Mouse (Mus musculus) brain, embryonic 14.5 days (tissue): ENCODE measurements around the gene Tnpo2. TPM values are rescaled to one million over a fixed set of nuclear protein-coding genes. Genes with fewer than 3 reads are reported as not detected.
A peak's percentile ranks its signal among the peaks of the same experiment; 100 is the strongest.

Source experiments
- DNase-seq: peaks from one replicate; pipeline ENCODE4 v3.0.0-alpha.2; 2011; ENCODE audit warnings: low read depth
- CTCF ChIP-seq: fragments of 200-500 bp; IDR thresholded peaks from 2 replicates; pipeline ENCODE4 v1.5.1; 2012; ENCODE audit warnings: inconsistent platforms, mild to moderate bottlenecking, moderate library complexity, borderline replicate concordance; ENCODE audit not compliant: insufficient read depth, insufficient read length; ENCODE audit errors: extremely low read depth
- POLR2A ChIP-seq: fragments of 200-500 bp; IDR thresholded peaks from 2 replicates; pipeline ENCODE4 v1.6.1; 2012; ENCODE audit warnings: mild to moderate bottlenecking, inconsistent platforms, borderline replicate concordance; ENCODE audit not compliant: poor library complexity, insufficient read depth, insufficient read length, severe bottlenecking; ENCODE audit errors: extremely low read depth
- polyA plus RNA-seq: library from polyadenylated mRNA; depleted of rRNA; stranded (reverse); fragments of >200 nt; gene quantifications from 2 replicates; pipeline ENCODE4 v1.2.3, GENCODE M21; 2012; rRNA removed

Gene Tnpo2
- polyA plus RNA-seq, 1 experiment: 140 TPM

DNA sequence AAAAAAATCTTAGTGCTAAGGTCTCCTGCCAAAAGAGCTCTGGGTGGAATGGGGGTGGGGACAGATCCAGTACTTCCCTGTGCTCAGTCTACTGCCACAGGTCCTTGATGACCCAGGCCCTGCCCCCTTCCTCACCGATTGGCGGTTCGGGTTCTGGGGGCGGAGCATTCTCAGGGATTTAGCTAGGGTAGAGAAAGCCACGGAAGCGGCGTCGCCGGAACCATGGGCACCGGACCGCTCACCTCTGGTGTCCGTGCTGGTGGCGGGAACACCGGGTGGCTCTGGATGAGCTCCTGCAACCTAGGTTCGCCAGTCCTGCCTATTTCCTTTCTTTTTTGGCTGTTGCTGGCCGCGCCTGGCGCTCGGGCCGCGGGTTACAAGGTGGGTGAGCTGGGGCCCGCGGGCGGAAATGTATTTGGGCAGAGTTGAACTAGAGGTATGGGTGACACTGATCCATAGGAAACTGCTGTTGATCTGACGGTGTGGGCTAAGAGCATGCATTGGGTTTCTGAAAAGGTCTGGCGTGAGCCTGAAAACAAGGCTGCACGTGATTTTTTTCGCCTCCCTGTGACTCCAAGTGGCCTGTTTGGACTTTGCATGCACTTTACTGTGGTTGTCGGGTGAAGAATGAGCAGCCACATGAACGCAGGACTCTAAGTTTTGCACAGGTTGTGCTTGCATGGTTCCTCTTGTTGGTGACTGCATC is 46.5 kb downstream of the Tnpo2 start, which contains the start of gene Man2b1:
Gene Man2b1, plus strand, starts transcription at position 163 of the 706 bp plus-strand sequence.
- peak; percentile 87 for DNase-seq
- TF ChIP-seq CTCF (peak; percentile 43; the same call in 1 of the 2 replicates), POLR2A (no peak)

DNA sequence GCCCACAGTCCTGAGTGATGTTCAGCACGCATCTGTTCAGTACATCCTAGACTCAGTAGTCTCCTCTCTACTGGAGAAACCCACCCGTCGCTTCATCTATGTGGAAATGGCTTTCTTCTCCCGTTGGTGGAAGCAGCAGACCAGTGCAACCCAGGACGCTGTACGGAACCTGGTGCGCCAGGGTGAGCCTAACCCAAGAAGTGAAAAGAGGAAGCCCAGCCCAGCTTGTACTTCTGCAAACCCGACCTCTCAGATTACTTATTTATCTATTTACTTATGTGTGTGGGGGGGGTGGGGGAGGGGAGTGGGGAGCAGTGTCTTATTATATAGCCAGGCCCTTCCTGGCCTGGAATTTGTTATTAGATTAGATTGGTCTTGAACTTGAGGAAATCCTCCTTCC is 47.9 kb downstream of the Tnpo2 start:
- no peak for DNase-seq
- no peak for TF ChIP-seq POLR2A
- TF ChIP-seq CTCF: no peak

DNA sequence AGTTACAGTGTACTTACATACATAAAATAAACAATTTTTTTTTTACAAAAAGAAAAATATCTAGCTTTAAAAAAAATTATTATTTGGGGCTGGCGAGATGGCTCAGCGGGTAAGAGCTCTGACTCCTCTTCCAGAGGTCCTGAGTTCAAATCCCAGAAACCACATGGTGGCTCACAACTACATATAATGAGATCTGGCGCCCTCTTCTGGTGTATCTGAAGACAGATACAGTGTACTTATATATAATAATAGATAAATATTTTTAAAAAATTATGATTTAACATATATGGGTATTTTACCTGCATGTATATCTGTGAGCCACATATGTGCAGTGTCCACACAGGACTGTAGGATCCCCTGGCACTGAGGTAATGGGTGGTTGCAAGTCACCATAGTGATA is 49.5 kb downstream of the Tnpo2 start:
- no peak for DNase-seq
- TF ChIP-seq CTCF (no peak), POLR2A (no peak)

DNA sequence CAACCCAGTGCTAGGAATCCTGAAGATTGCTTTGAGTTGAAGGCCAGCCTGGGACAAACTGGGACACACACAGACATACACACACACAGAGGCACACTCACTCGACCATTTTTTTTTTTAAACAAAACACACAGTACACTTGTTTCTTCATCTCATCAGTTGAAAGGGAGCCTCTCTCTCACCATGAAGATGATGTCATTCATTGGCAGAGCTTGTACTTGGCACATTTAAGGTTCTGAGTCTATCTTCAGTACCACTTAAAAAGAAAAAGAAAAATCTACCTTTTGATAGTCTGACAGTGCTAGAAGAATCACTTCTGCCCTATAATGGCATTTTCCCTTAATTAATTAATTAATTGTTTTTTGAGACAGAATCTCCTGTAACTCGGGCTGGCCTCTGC is 52.1 kb downstream of the Tnpo2 start:
- TF ChIP-seq CTCF (no peak), POLR2A (no peak)
- no peak for DNase-seq

DNA sequence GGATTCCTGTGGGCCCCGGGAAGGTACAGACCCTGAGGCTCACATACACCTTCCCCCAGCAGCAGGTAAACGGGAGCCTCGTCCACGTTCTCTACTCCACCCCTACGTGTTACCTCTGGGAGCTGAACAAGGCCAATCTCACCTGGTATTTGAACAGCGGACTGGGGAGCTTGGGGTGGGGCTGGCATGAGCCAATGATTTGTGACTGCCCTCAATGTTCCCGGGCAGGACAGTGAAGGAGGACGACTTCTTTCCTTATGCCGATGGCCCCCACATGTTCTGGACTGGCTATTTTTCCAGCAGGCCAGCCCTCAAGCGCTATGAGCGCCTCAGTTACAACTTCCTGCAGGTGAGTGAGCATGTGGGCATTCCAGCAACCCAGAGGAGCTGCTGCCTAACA is 54.1 kb downstream of the Tnpo2 start:
- no peak for TF ChIP-seq CTCF
- TF ChIP-seq POLR2A: no peak
- no peak for DNase-seq

DNA sequence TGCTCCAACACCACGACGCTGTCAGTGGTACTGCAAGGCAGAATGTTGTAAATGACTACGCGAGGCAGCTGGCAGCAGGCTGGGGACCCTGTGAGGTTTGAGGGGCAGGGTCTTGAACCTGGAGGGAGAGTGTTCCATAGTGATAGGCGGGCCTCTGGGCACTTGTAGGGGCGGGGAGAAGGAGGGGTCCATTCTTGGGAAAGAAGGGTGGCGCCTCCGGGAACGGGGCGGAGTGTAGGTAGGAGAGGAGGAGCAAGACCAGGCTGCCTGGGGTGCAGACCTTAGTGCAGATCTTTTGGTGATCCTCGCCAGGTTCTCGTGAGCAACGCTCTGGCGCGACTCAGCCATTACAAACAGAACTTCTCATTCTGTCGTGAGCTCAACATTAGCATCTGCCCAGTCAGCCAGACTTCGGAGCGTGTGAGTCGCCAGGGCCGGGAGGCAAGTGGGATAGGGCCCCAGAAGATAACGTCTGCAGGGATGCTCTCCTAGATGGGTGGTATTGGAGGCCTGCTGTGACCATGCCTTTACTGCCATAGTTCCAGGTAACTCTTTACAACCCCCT is 54.9 kb downstream of the Tnpo2 start:
- no peak for TF ChIP-seq POLR2A
- no peak for DNase-seq

DNA sequence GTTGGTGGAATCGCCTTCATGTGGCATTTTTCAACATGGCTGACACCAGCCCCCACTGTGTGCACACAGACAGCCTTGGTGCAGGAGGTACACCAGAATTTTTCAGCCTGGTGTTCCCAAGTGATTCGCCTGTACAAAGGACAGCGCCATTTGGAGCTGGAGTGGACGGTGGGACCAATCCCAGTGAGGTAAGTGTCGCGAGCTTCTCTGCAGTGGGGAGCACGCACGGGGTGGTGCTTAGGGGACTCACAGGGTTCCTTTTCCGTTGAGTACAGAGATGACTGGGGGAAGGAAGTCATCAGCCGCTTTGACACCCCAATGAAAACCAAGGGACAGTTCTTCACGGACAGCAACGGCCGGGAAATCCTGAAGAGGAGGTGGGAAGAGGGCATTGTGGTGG is 58.3 kb downstream of the Tnpo2 start:
- TF ChIP-seq POLR2A (no peak), CTCF (no peak)
- no peak for DNase-seq

DNA sequence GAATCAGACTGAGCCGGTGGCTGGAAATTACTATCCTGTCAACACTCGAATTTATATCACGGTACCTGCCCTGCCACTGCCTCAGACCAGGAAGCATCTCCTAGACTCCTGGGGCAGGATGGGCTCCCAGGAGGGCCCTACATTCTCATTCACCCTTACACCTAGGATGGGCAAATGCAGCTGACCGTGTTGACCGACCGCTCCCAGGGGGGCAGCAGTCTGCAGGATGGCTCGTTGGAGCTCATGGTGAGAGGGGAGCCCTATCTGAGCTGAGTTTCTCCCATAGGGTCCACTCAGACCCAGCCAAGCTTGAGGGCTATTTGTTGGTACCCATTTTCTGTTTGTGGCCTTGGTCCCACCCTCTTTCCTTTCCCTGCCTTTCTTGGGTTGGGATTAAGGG is 58.9 kb downstream of the Tnpo2 start:
- no peak for TF ChIP-seq POLR2A
- no peak for TF ChIP-seq CTCF
- no peak for DNase-seq

DNA sequence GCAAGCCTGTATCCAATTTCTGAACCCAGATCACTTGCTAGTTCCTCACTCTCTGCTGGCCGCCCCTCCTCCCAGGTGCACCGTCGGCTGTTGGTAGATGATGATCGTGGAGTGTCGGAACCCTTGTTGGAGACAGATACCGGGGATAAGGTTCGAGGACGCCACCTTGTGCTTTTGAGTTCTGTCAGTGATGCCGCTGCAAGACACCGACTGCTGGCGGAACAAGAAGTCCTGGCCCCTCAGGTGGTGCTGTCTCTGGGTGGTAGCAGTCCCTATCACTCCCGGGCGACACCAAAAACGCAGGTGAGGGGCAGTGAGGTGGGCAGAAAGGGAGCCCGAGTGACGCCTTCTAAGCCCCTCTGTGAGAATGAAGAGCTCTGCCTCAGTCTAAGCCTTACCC is 59.5 kb downstream of the Tnpo2 start:
- DNase-seq: no peak
- TF ChIP-seq CTCF (no peak), POLR2A (no peak)

DNA sequence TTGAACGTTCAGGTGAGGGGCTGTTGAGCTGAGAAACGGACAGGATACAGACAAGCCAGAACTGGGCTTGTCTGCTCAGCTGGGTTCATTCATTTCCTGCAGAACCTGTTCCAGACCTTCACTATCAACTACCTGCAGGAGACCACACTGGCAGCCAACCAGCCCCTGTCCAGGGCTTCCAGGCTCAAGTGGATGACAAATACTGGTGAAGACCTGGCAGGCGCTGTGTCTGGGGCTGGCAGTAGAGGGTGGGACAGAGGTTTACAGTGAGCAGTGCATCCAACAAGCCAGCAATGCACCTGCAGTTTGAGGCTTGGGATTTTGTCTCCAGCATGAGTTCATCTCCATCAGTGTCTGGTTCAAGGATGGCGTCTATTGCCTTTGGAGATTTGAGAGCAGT is 60.1 kb downstream of the Tnpo2 start:
- TF ChIP-seq CTCF (no peak), POLR2A (no peak)
- DNase-seq: no peak

DNA sequence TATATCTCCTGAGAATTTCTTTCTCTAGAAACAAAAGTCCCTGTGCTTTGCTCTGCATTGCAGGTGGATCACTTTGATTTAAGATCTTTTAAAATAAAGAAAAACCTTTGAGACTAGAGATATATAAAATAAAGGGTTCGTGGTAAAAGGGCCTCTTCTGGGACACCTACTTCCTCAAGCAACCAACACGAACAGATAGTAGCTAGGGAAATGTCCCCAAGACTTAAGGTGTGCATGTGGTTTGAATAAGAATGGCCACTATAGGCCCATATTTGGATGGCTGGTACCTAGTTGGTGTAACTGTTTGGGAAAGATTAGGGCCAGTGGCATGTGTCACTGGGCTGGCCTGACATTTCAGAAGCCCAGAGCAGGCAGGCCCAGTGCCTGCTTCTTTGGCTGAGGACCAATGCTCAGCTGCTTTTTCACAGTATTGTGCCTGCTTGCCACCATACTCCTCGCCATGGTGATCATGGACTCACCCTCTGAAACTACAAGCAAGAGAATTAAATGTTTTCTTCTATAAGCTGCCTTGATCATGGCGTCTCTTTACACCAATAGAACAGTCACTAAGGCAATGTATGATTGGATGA is 63.5 kb downstream of the Tnpo2 start:
- DNase-seq: no peak
- TF ChIP-seq POLR2A (no peak), CTCF (no peak)

Other genes with a start within 250 kb of the Tnpo2 start
- 34.0 and 46.8 TPM in 2 replicates for gene Nfix, start 236.6 kb upstream of the Tnpo2 start, polyA plus RNA-seq
- gene Dand5, start 214.1 kb upstream of the Tnpo2 start, polyA plus RNA-seq: 8.0 and 8.9 TPM in 2 replicates
- gene Gadd45gip1, start 205.4 kb upstream of the Tnpo2 start, polyA plus RNA-seq: 30.1 and 39.2 TPM in 2 replicates
- gene Rad23a, start 196.2 kb upstream of the Tnpo2 start, polyA plus RNA-seq: 63.7 and 66.0 TPM in 2 replicates
- 374 and 466 TPM in 2 replicates for gene Calr, start 190.0 kb upstream of the Tnpo2 start, polyA plus RNA-seq
- 109 and 153 TPM in 2 replicates for gene Farsa, start 179.9 kb upstream of the Tnpo2 start, polyA plus RNA-seq
- 15.1 and 24.2 TPM in 2 replicates for gene Syce2, start 164.8 kb upstream of the Tnpo2 start, polyA plus RNA-seq
- 41.9 and 55.4 TPM in 2 replicates for gene Gcdh, start 143.0 kb upstream of the Tnpo2 start, polyA plus RNA-seq
- gene Klf1, start 135.0 kb upstream of the Tnpo2 start, polyA plus RNA-seq: 0.66 and 0.77 TPM in 2 replicates
- gene Dnase2a, start 128.4 kb upstream of the Tnpo2 start, polyA plus RNA-seq: 5.1 and 6.8 TPM in 2 replicates
- gene Mast1, start 99.6 kb upstream of the Tnpo2 start, polyA plus RNA-seq: 133 and 166 TPM in 2 replicates
- gene Rtbdn, start 89.9 kb upstream of the Tnpo2 start, polyA plus RNA-seq: 7.2 and 7.6 TPM in 2 replicates
- gene Gm49661, start 67.5 kb upstream of the Tnpo2 start, polyA plus RNA-seq: not detected in 2 replicates
- gene Prdx2, start 67.3 kb upstream of the Tnpo2 start, polyA plus RNA-seq: 756 and 915 TPM in 2 replicates
- 41.8 and 51.3 TPM in 2 replicates for gene Rnaseh2a, start 67.1 kb upstream of the Tnpo2 start, polyA plus RNA-seq
- 6.7 and 7.1 TPM in 2 replicates for gene Junb, start 58.2 kb upstream of the Tnpo2 start, polyA plus RNA-seq
- gene Hook2, start 46.3 kb upstream of the Tnpo2 start, polyA plus RNA-seq: 21.2 and 27.2 TPM in 2 replicates
- 0.05 and 0.06 TPM in 2 replicates for gene Best2, start 22.4 kb upstream of the Tnpo2 start, polyA plus RNA-seq
- 224 and 279 TPM in 2 replicates for gene Asna1, start 11.6 kb upstream of the Tnpo2 start, polyA plus RNA-seq
- 191 and 216 TPM in 2 replicates for gene Trir, start 10.1 kb upstream of the Tnpo2 start, polyA plus RNA-seq
- gene Fbxw9, start 23.1 kb downstream of the Tnpo2 start, polyA plus RNA-seq: 102 and 128 TPM in 2 replicates
- gene Gm5741, start 31.1 kb downstream of the Tnpo2 start, polyA plus RNA-seq: 0.64 TPM in 1 of 2 replicates, not detected in the other
- gene Dhps, start 34.8 kb downstream of the Tnpo2 start, polyA plus RNA-seq: 74.8 and 77.0 TPM in 2 replicates
- gene Wdr83os, start 43.8 kb downstream of the Tnpo2 start, polyA plus RNA-seq: 124 and 140 TPM in 2 replicates
- gene Wdr83, start 44.4 kb downstream of the Tnpo2 start, polyA plus RNA-seq: 64.9 and 86.6 TPM in 2 replicates
- 21.6 and 23.9 TPM in 2 replicates for gene Man2b1, start 46.4 kb downstream of the Tnpo2 start, polyA plus RNA-seq
- gene Zfp791, start 86.2 kb downstream of the Tnpo2 start, polyA plus RNA-seq: 2.3 and 2.8 TPM in 2 replicates
- not detected in 2 replicates for gene Cks1brt, start 115.0 kb downstream of the Tnpo2 start, polyA plus RNA-seq
- not detected in 2 replicates for gene Olfr371, start 189.1 kb downstream of the Tnpo2 start, polyA plus RNA-seq